In the genomic region with DNA sequence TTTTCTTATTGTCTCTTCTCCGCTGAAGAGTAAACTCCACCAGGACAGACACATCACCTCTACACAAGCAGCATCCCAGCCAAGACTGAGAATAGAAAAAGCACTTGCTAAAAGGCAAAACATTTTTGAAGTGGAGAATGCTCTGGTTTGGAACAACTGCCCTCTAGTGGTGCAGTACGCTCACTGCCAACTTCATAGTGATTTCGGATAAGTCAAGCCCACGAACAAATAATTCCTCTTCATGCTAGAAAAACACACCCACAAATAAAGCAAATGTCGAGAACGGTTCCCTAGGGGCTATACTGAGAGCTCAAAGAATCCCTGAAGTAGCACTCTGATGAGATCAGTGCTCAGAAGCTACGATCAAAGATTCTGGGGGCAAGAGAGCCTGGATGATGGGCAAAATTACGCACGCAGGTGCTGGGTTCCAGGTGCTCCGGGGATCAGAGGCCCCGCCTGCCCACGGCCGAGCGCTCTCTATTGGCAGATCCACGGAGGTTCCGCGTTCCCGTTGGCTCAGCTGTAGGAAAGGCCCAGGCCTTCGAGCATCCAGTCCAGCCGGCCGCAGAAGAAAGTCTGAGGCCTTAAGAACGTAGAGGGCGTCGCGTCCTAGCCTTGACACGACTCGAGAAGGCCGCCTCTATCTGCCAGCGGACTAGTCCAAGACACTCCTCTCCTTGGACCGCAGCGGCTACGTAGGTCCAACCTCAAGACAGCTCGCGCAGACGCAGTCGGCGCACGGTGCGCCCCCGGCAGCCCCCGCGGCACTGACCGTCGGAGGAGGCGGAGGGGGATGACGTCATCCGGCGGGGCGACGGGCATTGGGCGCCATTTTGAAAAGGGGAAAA, we compare ENCODE assay signal across 8 mouse cellular contexts. TPM values are rescaled to one million over a fixed set of nuclear protein-coding genes. Genes with fewer than 3 reads are reported as not detected.
DNase-seq lines count a peak whose midpoint lies in the region; ATAC-seq and TF ChIP-seq lines count a peak whose summit lies in the region.

Gene Ppp2r2d, plus strand, starts transcription at position 536 of the 848 bp plus-strand sequence.
Gene Mapk1ip1, minus strand, starts transcription at position 730 of the 848 bp plus-strand sequence.

- peak; percentile 95 for TF ChIP-seq POLR2A in heart, adult 2 months (IDR thresholded peaks at IDR 0.05; ENCODE audit: insufficient read depth, low read depth, low read length)

- H3K4me2 ChIP-seq in embryonic facial prominence, embryonic 14.5 days (ENCODE audit: low read depth, low read length) = peak within 1 kb of the TSS; percentile 85
- peak within 1 kb of the TSS; percentile 95 for H3K4me2 ChIP-seq in limb, embryonic 13.5 days (replicated peaks)
- H3K4me2 ChIP-seq in midbrain, embryonic 16.5 days (ENCODE audit: low read length) = peak within 1 kb of the TSS; percentile 76

- peaks cover 7% of the 10 kb centered on the region for H3K79me2 ChIP-seq in heart, adult 2 months (replicated peaks; ENCODE audit: control insufficient read depth, insufficient read depth, low read length)

- intact Hi-C loops in heart, adult 2 months (cut with DNase I) = loop anchor here (5.0 kb wide), 1 partner anchor 62 kb away; the partner anchor contains the start of gene Bnip3

- TF ChIP-seq EP300 in heart, adult 2 months (IDR thresholded peaks at IDR 0.05; ENCODE audit: insufficient read depth, low read depth, low read length) = 0 out of 2 replicates have a peak, but pooled peaks have one; percentile 52

- peak; percentile 95 for ATAC-seq in embryonic facial prominence, embryonic 14.5 days (ENCODE audit: low read depth)
- peak; percentile 92 for ATAC-seq in limb, embryonic 13.5 days (ENCODE audit: low FRiP score, low read depth)
- ATAC-seq in midbrain, embryonic 16.5 days = peak; percentile 91

- TF ChIP-seq CTCF in heart, adult 2 months (IDR thresholded peaks at IDR 0.05) = peak; percentile 89

- peaks cover 33% of the 10 kb centered on the region for H3K4me1 ChIP-seq in embryonic facial prominence, embryonic 14.5 days (ENCODE audit: control insufficient read depth, insufficient read depth, low read length)
- peaks cover 14% of the 10 kb centered on the region for H3K4me1 ChIP-seq in heart, adult 2 months (ENCODE audit: control insufficient read depth, insufficient read depth, low read length)
- H3K4me1 ChIP-seq in limb, embryonic 13.5 days = peaks cover 33% of the 10 kb centered on the region
- H3K4me1 ChIP-seq in midbrain, embryonic 16.5 days (ENCODE audit: control insufficient read depth, insufficient read depth, low read length) = peaks cover 51% of the 10 kb centered on the region

- H3K27ac ChIP-seq in embryonic facial prominence, embryonic 14.5 days (replicated peaks; ENCODE audit: low read depth, low read length) = peak within 1 kb of the TSS; percentile 93
- H3K27ac ChIP-seq in heart, adult 2 months = peak within 1 kb of the TSS; percentile 99
- peak within 1 kb of the TSS; percentile 93 for H3K27ac ChIP-seq in limb, embryonic 13.5 days
- peak within 1 kb of the TSS; percentile 90 for H3K27ac ChIP-seq in midbrain, embryonic 16.5 days (ENCODE audit: low read length)

- no peaks in the 10 kb centered on the region for H3K9me3 ChIP-seq in embryonic facial prominence, embryonic 14.5 days (ENCODE audit: control insufficient read depth, low read length)
- no peaks in the 10 kb centered on the region for H3K9me3 ChIP-seq in limb, embryonic 13.5 days
- H3K9me3 ChIP-seq in midbrain, embryonic 16.5 days (replicated peaks; ENCODE audit: control insufficient read depth, low read length, poor library complexity, severe bottlenecking) = no peaks in the 10 kb centered on the region

- peak within 1 kb of the TSS; percentile 97 for H3K4me3 ChIP-seq in embryonic facial prominence, embryonic 14.5 days (ENCODE audit: low read depth, low read length)
- H3K4me3 ChIP-seq in heart, adult 2 months = peak within 1 kb of the TSS; percentile 75
- H3K4me3 ChIP-seq in limb, embryonic 13.5 days = peak within 1 kb of the TSS; percentile 98
- H3K4me3 ChIP-seq in midbrain, embryonic 16.5 days (ENCODE audit: low read depth, low read length) = peak within 1 kb of the TSS; percentile 93

- H3K9ac ChIP-seq in embryonic facial prominence, embryonic 14.5 days (ENCODE audit: low read depth, low read length) = peak within 1 kb of the TSS; percentile 98
- H3K9ac ChIP-seq in heart, adult 2 months (ENCODE audit: low read depth, low read length) = peak within 1 kb of the TSS; percentile 98
- peak within 1 kb of the TSS; percentile 98 for H3K9ac ChIP-seq in limb, embryonic 13.5 days
- H3K9ac ChIP-seq in midbrain, embryonic 16.5 days (ENCODE audit: low read depth, low read length) = peak within 1 kb of the TSS; percentile 97

- H3K27me3 ChIP-seq in embryonic facial prominence, embryonic 14.5 days (replicated peaks; ENCODE audit: control insufficient read depth, insufficient read depth, low read length) = no peaks in the 10 kb centered on the region
- H3K27me3 ChIP-seq in heart, adult 2 months (ENCODE audit: control insufficient read depth, insufficient read depth, low read length) = no peaks in the 10 kb centered on the region
- H3K27me3 ChIP-seq in limb, embryonic 13.5 days = no peaks in the 10 kb centered on the region
- H3K27me3 ChIP-seq in midbrain, embryonic 16.5 days (ENCODE audit: control insufficient read depth, insufficient read depth, low read depth, low read length) = no peaks in the 10 kb centered on the region

- DNase-seq in 3T3-L1 (ENCODE audit: low read depth, low spot score) = peak; percentile 92
- DNase-seq in adrenal gland, postnatal 4 days (ENCODE audit: low spot score in 2 of 2) = peak; percentile 90 to 94
- peak; percentile 97 for DNase-seq in embryonic facial prominence, embryonic 14.5 days (ENCODE audit: low spot score)
- peak; percentile 97 for DNase-seq in heart, adult 2 months
- DNase-seq in kidney, adult 8-10 months = peak; percentile 95
- DNase-seq in spleen, postnatal 10 days (ENCODE audit: low spot score in 2 of 2) = peak; percentile 93 to 96

- WGBS in embryonic facial prominence, embryonic 14.5 days = under 1% methylated on average over 24 of the region's 51 CpGs
- WGBS in heart, adult 2 months = under 1% methylated on average over 51 of the region's 51 CpGs
- WGBS in limb, embryonic 13.5 days = under 1% methylated on average over 51 of the region's 51 CpGs
- WGBS in midbrain, embryonic 16.5 days = under 1% methylated on average over 49 of the region's 51 CpGs

- H3K36me3 ChIP-seq in embryonic facial prominence, embryonic 14.5 days (ENCODE audit: control insufficient read depth, insufficient read depth, low read length) = peaks cover 12% of the 10 kb centered on the region
- peaks cover 10% of the 10 kb centered on the region for H3K36me3 ChIP-seq in heart, adult 2 months (ENCODE audit: control insufficient read depth, insufficient read depth, low read length)
- H3K36me3 ChIP-seq in limb, embryonic 13.5 days = peaks cover 16% of the 10 kb centered on the region
- H3K36me3 ChIP-seq in midbrain, embryonic 16.5 days (ENCODE audit: control insufficient read depth, insufficient read depth, low read length) = no peaks in the 10 kb centered on the region

RNA-seq across cellular contexts. Expression of gene Ppp2r2d, which starts in this region (rescaled TPM):
- 10 to 100 TPM; 64.3 to 69.6 TPM for total RNA-seq in adrenal gland, postnatal 4 days (2021)
- polyA plus RNA-seq in embryonic facial prominence, embryonic 14.5 days (2014; fragmentation: Nextera tagmentation; extraction: Ambion mirVana) = 40.5 and 42.5 TPM in 2 replicates
- 10 to 100 TPM; 37.7 to 42.4 TPM for total RNA-seq in heart, adult 2 months (2021)
- polyA plus RNA-seq in heart, adult 2 months (2012; rRNA removed) = 18.2 and 30.2 TPM in 2 replicates
- 39.7 and 48.1 TPM in 2 replicates for polyA plus RNA-seq in limb, embryonic 13.5 days (2015; fragmentation: Nextera tagmentation; extraction: Ambion mirVana)
- 85.3 TPM in 2 replicates for polyA plus RNA-seq in midbrain, embryonic 16.5 days (2015; fragmentation: Nextera tagmentation; extraction: Ambion mirVana)

RNA-seq across cellular contexts. Expression of gene Mapk1ip1, which starts in this region (rescaled TPM):
- 10 to 100 TPM; 25.7 to 26.2 TPM for total RNA-seq in adrenal gland, postnatal 4 days (2021)
- 13.6 and 16.0 TPM in 2 replicates for polyA plus RNA-seq in embryonic facial prominence, embryonic 14.5 days (2014; fragmentation: Nextera tagmentation; extraction: Ambion mirVana)
- 10 to 100 TPM; 18.4 to 22.4 TPM for total RNA-seq in heart, adult 2 months (2021)
- polyA plus RNA-seq in heart, adult 2 months (2012; rRNA removed) = 65.6 and 72.4 TPM in 2 replicates
- polyA plus RNA-seq in limb, embryonic 13.5 days (2015; fragmentation: Nextera tagmentation; extraction: Ambion mirVana) = 14.3 TPM in 2 replicates
- 32.7 and 33.6 TPM in 2 replicates for polyA plus RNA-seq in midbrain, embryonic 16.5 days (2015; fragmentation: Nextera tagmentation; extraction: Ambion mirVana)

Comparison
In these comparisons a context has a peak if more than half of its experiments do, and no peak if none do; other contexts are left out.
1. Peak in every context shown above with its lines: DNase-seq, ATAC-seq, H3K4me3 ChIP-seq and H3K27ac ChIP-seq.